Mouse (Mus musculus) spleen, adult 2 months (tissue): ENCODE results near the gene Mpp3. TPM values are rescaled to one million over a fixed set of nuclear protein-coding genes. Genes with fewer than 3 reads are reported as not detected.

Source experiments
- DNase-seq, 2 experiments: peaks; one replicate each; pipeline versions ENCODE4 v3.0.0 to v3.0.0-alpha.2; 2012 to 2021; ENCODE audit warnings: low spot score in 2 of 2, low read depth in 1 of 2
- H3K27ac ChIP-seq: fragments of 200-500 bp; 2 replicates; pipeline ENCODE4 v1.5.1; 2012; ENCODE audit warnings: low read length, inconsistent platforms; ENCODE audit not compliant: insufficient read depth
- H3K27me3 ChIP-seq: fragments of 200-500 bp; 2 replicates; pipeline ENCODE4 v1.6.1; 2012; ENCODE audit warnings: mild to moderate bottlenecking, moderate library complexity, low read length, inconsistent platforms; ENCODE audit not compliant: control insufficient read depth, insufficient read depth
- H3K36me3 ChIP-seq: fragments of 200-500 bp; 2 replicates; pipeline ENCODE4 v1.6.1; 2012; ENCODE audit warnings: mild to moderate bottlenecking, low read length, inconsistent platforms; ENCODE audit not compliant: control insufficient read depth, insufficient read depth
- H3K4me1 ChIP-seq: fragments of 200-500 bp; 2 replicates; pipeline ENCODE4 v1.6.1; 2011; ENCODE audit warnings: inconsistent platforms; ENCODE audit not compliant: control insufficient read depth, insufficient read depth, insufficient read length
- H3K4me3 ChIP-seq: fragments of 200-500 bp; 2 replicates; pipeline ENCODE4 v1.5.1; 2011; ENCODE audit warnings: mild to moderate bottlenecking, inconsistent platforms; ENCODE audit not compliant: insufficient read depth, insufficient read length; ENCODE audit errors: extremely low read depth
- CTCF ChIP-seq: fragments of 200-500 bp; IDR thresholded peaks from 2 replicates; pipeline ENCODE4 v1.5.1; 2011; ENCODE audit warnings: mild to moderate bottlenecking, inconsistent platforms; ENCODE audit not compliant: insufficient read depth, insufficient read length, insufficient replicate concordance; ENCODE audit errors: extremely low read depth
- POLR2A ChIP-seq: fragments of 200-500 bp; IDR thresholded peaks from 2 replicates; pipeline ENCODE4 v1.6.1; 2011; ENCODE audit warnings: low read depth, low read length, inconsistent platforms
- WGBS: fragments of 180-500 bp; shearing (Covaris S2); methylation state at CpG from one replicate; pipeline ENCODE4 v1.1.7; 2018; 5-methylcytosine and 5-hydroxymethylcytosine counted together
- polyA plus RNA-seq: library from polyadenylated mRNA; depleted of rRNA; stranded (reverse); fragments of >200 nt; gene quantifications from 2 replicates; pipeline ENCODE4 v1.2.3, GENCODE M21; 2012

The Mpp3 gene
- polyA plus RNA-seq, 1 experiment = 2.7 TPM

DNA sequence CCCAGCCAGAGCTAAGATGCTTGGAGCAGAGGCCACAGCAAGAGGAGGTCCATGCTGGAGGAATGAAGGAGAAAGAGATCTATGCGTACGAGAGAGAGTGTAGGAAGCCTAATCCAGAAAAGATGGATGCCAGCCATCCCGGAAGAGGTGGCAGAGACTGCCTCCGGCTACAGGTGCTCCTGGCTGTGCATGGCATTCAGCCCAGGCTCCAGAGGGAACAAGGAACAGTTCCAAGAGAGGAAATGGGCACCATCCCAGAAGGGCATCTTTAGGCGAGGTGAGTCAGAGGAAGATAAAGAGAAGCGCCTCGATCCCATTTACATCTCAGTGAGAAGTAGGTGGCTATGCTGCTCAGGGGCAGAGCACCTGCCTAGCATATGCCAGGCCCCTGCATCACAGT, 2.9 kb upstream of the Mpp3 start:
- WGBS = 81% methylated on average over 7 of the region's 7 CpGs
- no peak overlapping the region for H3K27ac ChIP-seq
- H3K27me3 ChIP-seq = peaks cover 11% of the 10 kb centered on the region
- no peaks in the 10 kb centered on the region for H3K36me3 ChIP-seq
- H3K4me1 ChIP-seq = peaks cover 4% of the 10 kb centered on the region; the same call in 1 of the 2 replicates
- H3K4me3 ChIP-seq = no peak overlapping the region
- no peak for DNase-seq
- TF ChIP-seq CTCF = no peak
- TF ChIP-seq POLR2A = no peak

DNA sequence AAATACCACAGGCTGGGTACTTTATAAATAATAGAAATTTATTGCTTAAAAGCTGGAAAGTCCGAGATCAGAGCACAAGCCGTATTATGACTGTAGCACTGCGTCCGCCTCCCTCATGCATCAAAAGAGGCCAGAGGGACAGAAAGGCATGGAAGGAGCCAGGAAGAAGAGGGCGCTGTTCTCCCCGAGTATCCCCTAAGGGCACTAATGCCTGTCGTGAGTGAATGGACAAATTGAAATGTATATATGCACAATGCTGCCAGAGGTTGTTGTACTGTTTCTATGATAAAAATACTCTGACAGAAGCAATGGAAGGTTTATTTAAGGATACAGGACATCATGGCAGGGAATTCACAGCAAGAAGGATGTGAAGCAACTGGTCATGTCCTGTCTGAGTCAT, 1.7 kb upstream of the Mpp3 start:
- peaks cover 4% of the 10 kb centered on the region; the same call in 1 of the 2 replicates for H3K4me1 ChIP-seq
- no peaks in the 10 kb centered on the region for H3K36me3 ChIP-seq
- H3K27me3 ChIP-seq = peaks cover 11% of the 10 kb centered on the region
- no peak overlapping the region for H3K27ac ChIP-seq
- no peak for TF ChIP-seq POLR2A
- TF ChIP-seq CTCF = no peak
- no peak for DNase-seq
- WGBS = 53% methylated on average over 7 of the region's 7 CpGs
- no peak overlapping the region for H3K4me3 ChIP-seq

DNA sequence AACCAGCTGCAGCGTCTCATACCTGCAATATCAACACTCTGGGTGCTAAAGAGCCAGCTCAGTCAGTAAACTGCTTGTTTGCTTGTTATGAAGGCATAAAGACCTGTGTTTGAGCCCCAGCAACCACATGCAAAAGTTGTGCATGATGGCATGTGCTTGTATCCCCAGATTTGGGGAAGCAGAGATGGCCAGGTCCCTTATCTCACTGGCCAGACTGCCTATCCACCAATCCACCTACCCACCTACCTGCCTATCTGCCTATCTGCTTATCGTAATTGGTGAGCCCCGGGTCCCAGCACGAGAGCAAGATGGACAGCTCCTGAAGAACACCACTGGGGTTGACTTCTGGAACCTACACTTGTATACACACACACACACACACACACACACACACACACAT, 1.0 kb upstream of the Mpp3 start:
- Histone ChIP-seq H3K4me3 (no peak overlapping the region), H3K27ac (no peak overlapping the region), H3K27me3 (peaks cover 11% of the 10 kb centered on the region), H3K36me3 (no peaks in the 10 kb centered on the region), H3K4me1 (peaks cover 4% of the 10 kb centered on the region; the same call in 1 of the 2 replicates)
- no peak for DNase-seq
- WGBS = 70% methylated on average over 4 of the region's 4 CpGs
- no peak for TF ChIP-seq POLR2A
- no peak for TF ChIP-seq CTCF

- Histone ChIP-seq H3K27me3 (peaks cover 11% of the 10 kb centered on the region), H3K4me1 (peaks cover 4% of the 10 kb centered on the region; the same call in 1 of the 2 replicates), H3K4me3 (no peak overlapping the region; the same call in 1 of the 2 replicates), H3K36me3 (no peaks in the 10 kb centered on the region), H3K27ac (no peak overlapping the region)
- no peak for DNase-seq
- WGBS = 15% methylated on average over 12 of the region's 12 CpGs
- TF ChIP-seq CTCF (no peak), POLR2A (no peak)
These were observed 772 bp downstream of the Mpp3 start for GRCm38 (mm10) chr11:102027361-102028017.

GRCm38 (mm10) chr11:102026694-102027360, 1.4 kb downstream of the Mpp3 start:
- Histone ChIP-seq H3K27ac (no peak overlapping the region), H3K4me1 (peaks cover 4% of the 10 kb centered on the region; the same call in 1 of the 2 replicates), H3K27me3 (peaks cover 11% of the 10 kb centered on the region), H3K36me3 (no peaks in the 10 kb centered on the region), H3K4me3 (peak overlapping the region; percentile 45; the same call in 1 of the 2 replicates)
- no peak for TF ChIP-seq CTCF
- no peak for TF ChIP-seq POLR2A
- WGBS = 3% methylated on average over 47 of the region's 73 CpGs
- peak in 1 of 2 experiments; percentile 8 for DNase-seq

GRCm38 (mm10) chr11:102025991-102026660, 2.1 kb downstream of the Mpp3 start:
- no peaks in the 10 kb centered on the region for H3K36me3 ChIP-seq
- DNase-seq = no peak
- no peak overlapping the region for H3K27ac ChIP-seq
- peaks cover 4% of the 10 kb centered on the region; the same call in 1 of the 2 replicates for H3K4me1 ChIP-seq
- no peak for TF ChIP-seq CTCF
- no peak for TF ChIP-seq POLR2A
- WGBS = 10% methylated on average over 23 of the region's 23 CpGs
- H3K27me3 ChIP-seq = peaks cover 11% of the 10 kb centered on the region
- peak overlapping the region; percentile 45; the same call in 1 of the 2 replicates for H3K4me3 ChIP-seq

- Histone ChIP-seq H3K36me3 (no peaks in the 10 kb centered on the region), H3K4me1 (peaks cover 4% of the 10 kb centered on the region; the same call in 1 of the 2 replicates), H3K4me3 (no peak overlapping the region), H3K27me3 (peaks cover 11% of the 10 kb centered on the region), H3K27ac (no peak overlapping the region)
- DNase-seq = no peak
- WGBS = 75% methylated on average over 7 of the region's 7 CpGs
- no peak for TF ChIP-seq POLR2A
- no peak for TF ChIP-seq CTCF
These were observed 2.9 kb downstream of the Mpp3 start for GRCm38 (mm10) chr11:102025354-102025753.
